Mouse (Mus musculus) splenic B cell, adult 2 months (primary cell): ENCODE measurements at regions not wholly inside any gene's neighbourhood (a gene's known extent, or its start where the extent isn't known, plus 50 kb on each side); places are given as distances from the start of the nearest gene placed in this dataset.

Experiments
- DNase-seq: peaks from one replicate; pipeline ENCODE4 v3.0.0-alpha.2; 2011; ENCODE audit warnings: low read depth, low spot score
- H3K27me3 ChIP-seq: 2 replicates; pipeline ENCODE4 v1.6.1; 2012; ENCODE audit warnings: mild to moderate bottlenecking, low read length, moderate library complexity, mixed read lengths; ENCODE audit not compliant: control insufficient read depth, poor library complexity, insufficient read depth, severe bottlenecking
- H3K36me3 ChIP-seq: 2 replicates; pipeline ENCODE4 v1.6.1; 2012; ENCODE audit warnings: mild to moderate bottlenecking, low read length, moderate library complexity, mixed read lengths; ENCODE audit not compliant: control insufficient read depth, poor library complexity, insufficient read depth, severe bottlenecking

DNA sequence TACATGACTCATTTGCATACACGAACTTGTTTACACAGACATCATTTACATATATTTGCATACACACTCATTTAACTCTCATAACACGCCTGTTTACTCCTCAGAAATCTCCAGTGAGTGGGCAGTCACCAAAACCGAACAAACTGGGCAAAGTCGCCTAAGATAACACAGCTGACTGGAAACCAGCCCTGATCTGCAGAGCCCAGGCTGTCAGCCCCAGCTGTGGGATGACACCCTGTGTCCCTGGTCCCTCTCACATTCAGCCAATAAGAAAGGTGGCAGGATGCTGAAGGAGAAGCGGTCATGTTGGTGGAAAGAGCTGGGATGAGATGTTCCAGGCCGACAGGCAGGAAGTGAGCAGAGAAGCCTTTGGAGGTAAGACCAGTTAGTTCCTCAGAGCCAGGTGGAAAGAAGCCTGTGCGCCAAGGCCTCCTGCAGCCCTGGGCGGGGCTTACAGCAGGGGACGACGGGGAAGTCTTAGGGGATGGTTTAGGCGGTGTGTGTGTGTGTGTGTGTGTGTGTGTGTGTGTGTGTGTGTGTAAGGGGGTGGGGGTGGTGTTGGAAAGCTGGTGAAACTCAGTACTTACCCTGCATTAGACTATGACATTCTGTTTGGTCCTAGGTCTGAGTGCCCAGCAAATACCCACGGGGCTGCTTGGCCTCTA, 69.8 kb upstream of the Slc45a1 start:
- H3K27me3 ChIP-seq = no peaks in the 10 kb centered on the region
- DNase-seq = no peak
- no peaks in the 10 kb centered on the region for H3K36me3 ChIP-seq

DNA sequence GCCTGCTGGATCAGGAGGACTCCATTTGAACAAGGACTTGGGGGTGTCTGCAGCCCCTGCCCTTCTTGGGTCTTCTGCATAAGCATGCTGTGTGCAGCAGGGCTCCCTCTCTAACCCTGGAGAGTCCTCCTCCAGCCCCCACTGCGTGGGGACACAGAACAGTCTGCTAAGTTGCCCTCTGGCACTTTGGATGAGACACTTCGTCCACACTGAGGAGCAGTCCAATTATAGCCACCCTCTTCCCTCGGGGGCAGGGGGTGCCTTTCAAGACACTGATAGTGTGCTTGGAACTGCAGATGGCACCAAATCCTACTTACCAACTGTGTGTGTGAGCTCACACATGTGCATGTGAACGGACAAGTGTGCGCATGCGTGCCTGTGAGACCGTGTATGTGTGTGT, 65.9 kb upstream of the Slc45a1 start:
- no peak for DNase-seq

DNA sequence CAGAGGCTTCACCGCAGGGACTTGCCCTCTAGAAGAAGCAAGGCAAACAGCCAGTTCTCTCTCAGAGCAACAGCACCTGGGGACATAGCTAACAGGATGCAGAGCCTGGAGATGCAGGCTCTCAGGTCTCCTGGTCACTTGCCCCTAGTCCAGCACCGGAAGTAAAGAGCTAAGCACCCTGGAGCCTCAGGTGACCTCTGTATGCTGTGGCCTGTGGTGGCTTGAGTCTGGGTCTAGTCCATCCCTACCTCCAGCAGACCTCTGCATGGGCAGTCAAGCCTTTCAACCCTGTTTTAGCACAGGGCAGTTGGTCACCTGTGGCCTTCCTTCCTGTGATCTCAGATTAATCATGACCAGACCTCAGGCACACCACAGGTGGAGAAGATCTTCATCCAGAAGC, 63.1 kb upstream of the Slc45a1 start:
- Histone ChIP-seq H3K36me3 (no peaks in the 10 kb centered on the region), H3K27me3 (no peaks in the 10 kb centered on the region)
- DNase-seq = no peak

More for the DNA sequence above, 65.9 kb upstream of the Slc45a1 start:
- no peaks in the 10 kb centered on the region for H3K36me3 ChIP-seq
- no peaks in the 10 kb centered on the region for H3K27me3 ChIP-seq

DNA sequence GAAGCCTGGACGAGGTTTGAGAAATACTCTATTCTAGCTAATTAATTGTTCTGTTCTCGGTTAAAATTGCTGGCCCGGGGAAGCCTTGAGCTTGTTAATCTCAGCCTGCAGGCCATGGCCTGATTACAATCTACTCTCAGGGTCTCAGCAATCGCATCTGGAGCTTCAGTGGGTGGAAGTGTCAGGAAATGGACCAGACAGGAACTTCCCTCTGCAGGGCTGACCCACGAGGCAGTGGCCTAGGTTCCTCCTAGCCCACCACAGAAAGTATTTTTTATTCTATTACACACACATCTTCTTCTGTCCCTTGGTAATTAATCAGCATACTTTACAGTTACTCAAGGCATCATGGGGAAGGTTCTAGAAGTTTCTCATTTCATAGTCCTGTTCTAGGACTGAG, 61.3 kb upstream of the Slc45a1 start:
- Histone ChIP-seq H3K27me3 (no peaks in the 10 kb centered on the region), H3K36me3 (no peaks in the 10 kb centered on the region)
- no peak for DNase-seq

DNA sequence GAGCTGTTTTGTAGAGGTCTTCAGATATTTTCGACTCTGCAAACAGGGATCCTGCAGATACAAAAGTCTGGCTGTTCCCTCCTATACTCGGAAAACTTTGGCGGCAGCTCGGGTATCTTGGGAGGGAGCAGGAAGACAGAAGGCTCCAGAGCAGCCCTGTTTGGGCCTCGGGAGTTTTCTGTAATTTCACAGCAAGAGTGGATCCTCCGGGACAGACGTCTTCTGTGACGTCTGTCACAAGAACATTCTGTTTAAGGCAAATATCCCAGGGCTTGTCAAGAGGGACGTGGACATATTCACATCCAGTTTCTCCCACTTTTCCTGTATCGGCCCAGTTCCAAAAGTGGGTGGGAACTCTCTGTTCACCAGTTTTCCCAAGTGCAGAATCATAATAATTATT, 60.9 kb upstream of the Slc45a1 start:
- no peaks in the 10 kb centered on the region for H3K36me3 ChIP-seq
- no peaks in the 10 kb centered on the region for H3K27me3 ChIP-seq
- DNase-seq = no peak

DNA sequence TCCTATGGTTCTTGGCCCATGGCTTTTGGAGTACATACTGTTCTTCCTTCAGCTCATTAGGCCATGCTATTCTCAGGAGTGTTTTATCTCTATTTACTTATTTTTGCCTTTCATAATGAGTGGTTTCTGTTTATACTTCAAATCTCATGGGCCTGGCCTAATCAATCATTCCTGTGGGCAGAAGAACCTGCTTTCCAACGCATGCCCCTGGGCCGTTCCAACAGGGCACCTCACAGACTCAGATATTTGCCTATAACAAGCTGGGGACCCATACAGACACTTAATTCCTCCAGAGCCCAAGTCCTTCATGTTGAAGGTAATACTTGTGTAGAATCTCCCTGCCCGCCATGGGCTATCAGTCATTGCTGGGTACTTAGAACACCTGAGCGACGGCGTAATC, 59.7 kb upstream of the Slc45a1 start:
- Histone ChIP-seq H3K27me3 (no peaks in the 10 kb centered on the region), H3K36me3 (no peaks in the 10 kb centered on the region)
- DNase-seq = no peak

DNA sequence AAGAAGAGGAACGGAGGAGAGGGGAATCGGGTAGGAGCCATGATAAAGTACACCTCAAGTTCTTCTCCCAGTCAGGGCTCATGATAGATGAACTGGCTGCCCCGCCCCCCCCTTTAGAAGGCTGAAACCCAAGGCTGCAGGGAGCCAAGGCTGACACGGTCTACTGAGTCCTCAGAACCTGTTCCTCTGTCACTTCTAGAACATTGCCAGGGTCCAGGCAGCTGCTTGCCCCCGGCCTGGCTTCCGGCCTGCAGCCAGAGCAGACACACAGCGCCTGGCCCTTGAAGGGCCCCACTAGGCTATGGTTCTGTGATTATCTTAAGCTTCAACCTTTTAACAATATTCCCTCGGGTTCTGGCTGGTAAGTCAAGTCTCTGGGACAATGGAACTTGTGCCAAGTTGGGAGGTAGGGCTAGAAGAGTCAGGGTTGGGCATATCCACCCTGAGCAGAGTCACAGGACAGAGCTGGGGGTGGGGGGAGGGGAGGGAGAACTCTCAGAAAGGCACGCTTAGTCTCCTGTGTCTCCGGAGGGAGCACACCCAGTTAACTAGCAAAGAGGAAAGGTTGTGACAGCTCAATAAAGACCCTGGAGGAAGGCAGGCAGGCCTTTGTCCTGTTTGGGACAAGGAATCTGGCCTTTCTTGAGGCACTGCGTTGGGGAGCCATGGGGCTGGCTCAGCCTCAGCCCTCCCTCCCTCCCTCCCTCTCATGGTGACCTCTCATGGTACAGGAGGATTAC, 57.6 kb upstream of the Slc45a1 start:
- no peaks in the 10 kb centered on the region for H3K27me3 ChIP-seq
- no peak for DNase-seq
- H3K36me3 ChIP-seq = no peaks in the 10 kb centered on the region

DNA sequence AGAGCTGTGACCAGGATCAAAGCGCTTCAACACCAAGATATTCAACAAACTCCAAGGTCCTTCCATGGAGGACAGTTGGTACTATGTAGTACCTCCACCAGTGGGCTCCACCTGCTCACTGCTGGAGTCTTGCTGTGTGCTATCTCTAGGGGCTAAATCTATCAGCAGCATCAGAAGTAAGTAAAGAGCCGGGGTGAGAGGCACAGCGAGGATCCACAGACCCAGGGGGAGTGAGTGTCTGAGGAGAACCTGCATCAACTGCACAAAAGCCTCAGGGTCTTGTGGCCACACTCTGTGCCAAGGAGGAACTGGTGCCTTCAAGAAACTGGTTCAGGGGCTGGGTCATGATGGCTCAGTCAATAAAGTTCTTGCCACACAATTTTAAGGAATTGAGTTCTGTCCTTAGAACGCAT, 56.6 kb upstream of the Slc45a1 start:
- H3K36me3 ChIP-seq = no peaks in the 10 kb centered on the region
- DNase-seq = no peak
- H3K27me3 ChIP-seq = no peaks in the 10 kb centered on the region

DNA sequence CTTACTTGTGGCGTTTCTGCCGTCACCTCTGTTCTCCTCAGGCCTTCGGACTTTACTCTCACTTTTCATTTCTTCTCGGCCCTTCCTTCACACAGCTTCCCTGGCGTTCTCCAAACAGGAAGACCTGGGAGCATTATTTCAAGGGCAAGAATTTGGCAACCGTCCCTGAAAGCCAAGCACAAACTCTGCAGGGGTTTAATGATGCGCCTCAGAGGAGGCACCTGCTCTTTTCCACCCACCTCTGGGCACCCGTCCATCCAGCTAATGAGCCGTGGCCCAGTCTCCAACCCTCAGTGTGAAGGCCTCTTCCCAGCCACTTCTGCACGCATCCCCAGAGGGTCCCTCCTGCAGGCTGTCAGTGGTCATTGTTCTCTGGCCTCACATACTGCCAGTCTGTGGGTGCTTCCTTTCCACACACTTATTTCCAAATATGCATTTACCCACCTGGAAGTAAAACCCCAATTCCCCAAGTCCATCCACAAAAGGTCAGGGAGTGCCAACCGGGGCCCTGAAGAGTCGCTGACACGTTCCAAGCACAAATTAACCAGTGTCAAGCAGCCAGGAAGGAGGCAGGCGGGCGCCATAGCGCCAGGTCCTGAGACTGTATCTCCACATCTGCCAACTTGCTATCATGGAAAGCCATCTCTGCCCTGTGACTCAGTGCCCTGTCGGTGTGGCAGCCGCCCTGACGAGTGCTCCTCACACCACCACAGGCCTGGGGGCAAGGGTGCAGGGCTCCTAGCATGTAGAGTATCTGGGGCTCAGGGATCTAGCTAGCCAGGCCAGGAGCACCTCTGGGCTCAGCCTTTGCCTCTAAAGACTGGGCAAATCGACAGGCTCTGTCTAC, 56.0 kb upstream of the Slc45a1 start:
- no peak for DNase-seq
- Histone ChIP-seq H3K36me3 (no peaks in the 10 kb centered on the region), H3K27me3 (no peaks in the 10 kb centered on the region)

DNA sequence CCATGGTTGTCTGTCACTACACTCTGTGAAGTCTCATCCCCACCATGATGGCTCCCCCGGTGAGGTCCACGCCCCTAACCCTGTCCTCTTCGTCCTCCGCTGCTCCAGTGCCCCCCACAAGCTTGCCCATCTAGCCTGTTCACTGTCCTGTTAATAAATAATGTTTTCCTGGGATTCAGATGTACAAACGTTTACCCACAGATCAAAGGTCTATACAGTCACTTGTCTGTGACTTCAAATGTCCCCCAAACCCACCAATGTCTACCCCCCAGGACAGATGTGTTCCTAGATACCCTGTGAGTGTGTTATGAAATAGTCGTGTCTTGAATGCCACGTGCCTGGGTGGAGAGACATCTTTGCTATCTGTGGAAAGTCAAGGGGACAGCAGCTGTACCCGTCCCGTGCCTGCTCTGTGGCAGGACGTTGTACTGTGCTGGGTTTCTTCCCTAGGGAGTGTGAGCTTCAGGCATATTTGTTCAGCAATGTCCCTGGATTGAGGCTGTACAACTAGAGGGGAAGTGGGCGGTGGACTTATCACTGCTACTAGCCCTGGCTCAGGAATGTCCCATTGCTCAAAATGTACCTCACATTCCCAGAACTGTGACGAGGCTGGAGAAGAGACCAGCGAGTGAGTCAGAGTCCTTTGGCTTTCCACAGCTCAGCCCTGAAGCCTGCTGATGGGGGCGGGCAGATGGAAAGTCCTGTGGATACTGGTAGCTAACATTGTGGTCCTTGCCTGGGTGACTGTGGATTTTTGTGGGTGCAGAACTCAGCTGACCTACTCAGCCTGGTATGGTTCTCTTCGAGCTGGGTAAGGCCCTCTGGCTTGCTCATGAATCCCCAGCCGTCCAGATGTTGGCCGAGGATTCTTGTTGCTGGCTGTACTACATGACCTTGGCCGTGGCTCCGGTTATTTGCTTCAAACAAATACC, 55.1 kb upstream of the Slc45a1 start:
- H3K27me3 ChIP-seq = no peaks in the 10 kb centered on the region
- no peaks in the 10 kb centered on the region for H3K36me3 ChIP-seq
- DNase-seq = no peak

DNA sequence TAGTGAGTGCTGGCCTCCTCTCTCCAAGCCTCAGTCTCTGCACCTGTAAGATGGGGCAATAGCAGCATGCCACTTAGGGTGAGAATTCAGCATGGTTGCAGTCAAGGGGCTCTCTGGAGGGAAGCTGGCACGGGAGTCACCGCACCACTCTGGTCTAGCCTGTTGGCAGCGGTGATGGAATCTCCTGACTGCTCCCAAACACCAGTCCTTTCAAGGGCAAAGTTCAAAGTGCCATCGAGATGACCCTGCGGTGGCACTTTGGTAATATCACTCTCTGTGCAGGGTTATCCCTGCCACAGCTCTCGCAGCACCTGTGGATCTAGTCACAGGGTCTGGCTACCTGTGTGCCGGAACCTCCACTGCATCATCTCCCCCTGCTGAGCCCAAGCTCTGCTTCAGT, 54.3 kb upstream of the Slc45a1 start:
- no peaks in the 10 kb centered on the region for H3K27me3 ChIP-seq
- no peaks in the 10 kb centered on the region for H3K36me3 ChIP-seq
- no peak for DNase-seq

DNA sequence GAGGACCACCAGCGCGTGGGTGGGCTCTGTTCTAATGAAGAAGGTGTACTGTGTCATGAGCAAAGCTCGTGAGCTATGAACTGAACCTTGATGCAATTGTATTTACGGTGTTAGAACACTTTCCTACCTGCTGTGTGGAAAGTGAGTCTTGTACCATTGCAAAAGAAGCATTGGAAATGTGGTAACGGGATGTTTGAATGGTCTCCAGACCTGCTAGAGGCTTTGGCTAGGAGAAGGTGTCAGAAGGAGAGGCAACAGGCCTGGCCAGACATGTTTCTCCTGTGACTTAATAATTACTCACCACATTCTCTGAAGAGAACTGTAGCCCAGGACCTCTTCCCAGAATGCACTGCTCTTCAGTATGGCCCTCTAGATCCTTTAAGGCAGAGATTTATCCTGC, 51.3 kb upstream of the Slc45a1 start:
- Histone ChIP-seq H3K36me3 (no peaks in the 10 kb centered on the region), H3K27me3 (no peaks in the 10 kb centered on the region)
- DNase-seq = no peak
